Mouse (Mus musculus): ENCODE results near the gene Pin1.
"Not testable (repeated sequence)": the region's sequence is repeated elsewhere in the genome, so short reads cannot be mapped to it uniquely, and the experiment has no call there.

Pin1 gene

GRCm38 (mm10) chr9:20662325-20662724 lies 10.4 kb downstream of the Pin1 start:
- DNase-seq (ENCODE audit: low spot score in 2 of 2) = no peak

DNA sequence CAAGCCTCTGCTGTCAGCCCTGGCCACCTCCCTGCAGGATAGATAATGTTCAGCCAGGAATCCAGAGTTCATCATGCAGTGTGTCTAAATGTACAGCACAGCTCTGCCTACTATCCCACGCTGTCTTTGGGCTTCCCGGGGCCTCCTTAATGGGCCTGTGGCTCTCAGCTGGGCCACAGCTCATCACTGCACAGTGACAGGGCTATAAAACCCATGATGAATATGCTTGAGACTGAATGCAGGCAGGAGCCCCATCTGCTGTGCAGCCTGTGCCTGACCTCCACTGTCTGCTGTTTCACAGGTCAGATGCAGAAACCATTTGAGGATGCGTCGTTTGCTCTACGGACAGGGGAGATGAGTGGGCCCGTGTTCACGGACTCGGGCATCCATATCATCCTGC lies 11.0 kb downstream of the Pin1 start:
- no peak for DNase-seq (ENCODE audit: low spot score in 2 of 2)

DNA sequence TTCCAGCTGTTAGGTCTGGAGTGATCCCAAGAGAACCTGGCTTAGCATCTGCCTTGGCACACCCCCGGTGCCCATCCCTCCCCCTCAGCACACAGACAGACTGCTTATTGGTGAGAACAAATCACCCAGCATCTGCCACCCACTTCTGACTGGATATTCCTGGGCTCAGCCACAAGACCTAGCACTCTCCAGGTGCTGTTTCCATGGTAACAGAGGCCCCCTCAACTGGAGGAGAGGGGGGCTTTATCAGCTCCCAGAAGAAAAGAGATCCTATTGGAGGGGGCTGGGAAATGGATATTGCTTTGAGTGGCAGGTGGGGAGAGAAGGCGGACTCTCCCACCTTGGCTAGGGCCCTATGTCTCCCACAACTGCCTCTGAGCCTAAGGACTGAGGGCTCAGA lies 12.1 kb downstream of the Pin1 start:
- peak; percentile 80 to 84 for DNase-seq (ENCODE audit: low spot score in 2 of 2)

DNA sequence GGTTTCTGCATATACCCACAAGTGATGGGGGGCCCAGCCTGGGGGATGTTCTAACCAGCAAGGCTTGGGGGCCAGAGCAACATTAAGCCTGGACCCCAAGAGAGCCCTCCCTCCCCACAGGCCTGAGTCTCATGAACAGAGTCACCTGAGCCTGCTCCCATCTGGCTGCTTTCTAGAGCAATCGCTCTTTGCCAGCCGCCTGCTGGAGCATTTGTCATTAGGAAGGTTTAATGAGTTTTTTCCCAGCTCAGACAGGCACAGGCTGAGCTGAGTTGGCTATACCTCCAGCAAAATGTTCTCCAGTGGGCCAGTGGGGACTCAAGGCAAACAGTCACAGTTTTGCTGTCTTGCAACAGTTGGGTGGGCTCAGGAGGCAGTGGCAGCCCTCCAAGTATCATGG lies 12.5 kb downstream of the Pin1 start:
- no peak for DNase-seq (ENCODE audit: low spot score in 2 of 2)

DNA sequence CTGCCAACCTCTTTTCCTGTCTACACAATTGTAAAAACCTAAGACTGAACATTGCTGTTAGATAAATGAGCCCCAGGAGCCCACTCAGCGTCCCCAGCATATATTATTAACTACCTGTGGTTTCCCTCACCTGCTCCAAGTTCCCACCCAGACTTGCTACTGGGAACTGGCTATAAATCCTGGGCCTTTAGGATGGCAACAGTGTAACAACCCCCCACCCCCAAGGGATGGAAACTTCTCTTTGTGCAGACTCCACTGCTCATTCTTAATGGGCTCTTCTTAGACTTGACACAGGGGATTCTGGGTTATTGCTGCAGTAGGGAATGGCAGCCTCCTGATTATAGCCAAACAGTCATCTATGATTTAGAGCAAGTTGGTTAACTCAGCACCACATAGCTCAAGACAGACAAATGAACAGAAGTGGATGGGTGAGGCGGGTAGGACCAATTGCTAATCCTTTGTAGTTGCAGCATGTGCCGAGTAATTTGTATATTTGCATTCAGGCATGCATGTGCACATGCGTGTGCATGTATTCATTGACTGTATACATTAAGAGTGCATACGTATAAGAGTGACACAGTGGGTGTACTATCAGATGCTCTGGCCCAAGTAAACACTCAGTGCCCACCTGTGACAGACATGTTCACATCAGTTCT lies 13.2 kb downstream of the Pin1 start:
- no peak for DNase-seq (ENCODE audit: low spot score in 2 of 2)

- DNase-seq (ENCODE audit: low spot score in 2 of 2) = no peak
These were observed 14.0 kb downstream of the Pin1 start for GRCm38 (mm10) chr9:20665925-20666324.

GRCm38 (mm10) chr9:20666510-20667034 lies 14.7 kb downstream of the Pin1 start:
- no peak for DNase-seq (ENCODE audit: low spot score in 2 of 2)

DNA sequence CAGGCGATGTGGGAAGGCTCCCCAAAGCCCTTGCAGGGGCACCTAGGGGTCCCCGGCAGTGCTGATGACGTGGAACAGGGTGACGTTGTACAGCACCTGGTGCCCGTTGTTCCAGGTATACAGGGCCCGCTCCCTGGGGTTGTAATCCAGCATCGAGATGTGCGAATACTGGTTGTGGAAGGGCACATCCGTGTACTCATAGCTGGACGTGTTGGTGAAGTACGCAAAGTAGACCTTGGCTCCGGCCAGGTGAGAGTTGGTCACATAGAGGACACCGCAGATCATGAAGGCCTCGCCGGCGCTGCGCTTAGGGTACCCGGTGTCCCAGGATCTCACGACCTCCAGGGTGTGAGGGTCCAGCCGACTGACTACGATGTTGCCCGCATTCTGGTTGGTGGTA lies 16.2 kb downstream of the Pin1 start:
- DNase-seq (ENCODE audit: low spot score in 2 of 2) = no peak

DNA sequence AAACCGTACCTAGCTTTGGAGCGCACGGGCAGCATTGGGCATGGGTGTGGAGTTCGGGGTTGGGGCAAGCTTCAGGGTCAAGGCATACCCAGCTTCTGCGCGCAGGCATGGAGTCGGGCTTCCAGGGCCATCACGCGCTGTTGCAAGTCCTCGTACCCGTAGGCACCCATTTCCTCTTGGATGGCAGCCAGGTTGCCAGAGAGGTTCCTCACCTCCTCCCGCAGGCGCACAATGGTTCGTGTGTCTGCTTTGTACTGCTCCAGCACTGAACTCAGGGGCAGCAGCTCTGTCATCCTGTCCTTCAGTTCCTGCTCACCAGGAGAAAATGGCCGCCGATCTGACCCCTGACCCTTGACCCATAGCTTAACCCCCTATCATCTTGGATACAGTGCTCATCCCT lies 20.2 kb downstream of the Pin1 start:
- no peak for DNase-seq (ENCODE audit: low spot score in 2 of 2)

- DNase-seq (ENCODE audit: low spot score in 2 of 2) = no peak
These were observed 26.0 kb downstream of the Pin1 start for GRCm38 (mm10) chr9:20677892-20678291.

GRCm38 (mm10) chr9:20680378-20680958 lies 28.6 kb downstream of the Pin1 start:
- no peak for DNase-seq (ENCODE audit: low spot score in 2 of 2)

DNA sequence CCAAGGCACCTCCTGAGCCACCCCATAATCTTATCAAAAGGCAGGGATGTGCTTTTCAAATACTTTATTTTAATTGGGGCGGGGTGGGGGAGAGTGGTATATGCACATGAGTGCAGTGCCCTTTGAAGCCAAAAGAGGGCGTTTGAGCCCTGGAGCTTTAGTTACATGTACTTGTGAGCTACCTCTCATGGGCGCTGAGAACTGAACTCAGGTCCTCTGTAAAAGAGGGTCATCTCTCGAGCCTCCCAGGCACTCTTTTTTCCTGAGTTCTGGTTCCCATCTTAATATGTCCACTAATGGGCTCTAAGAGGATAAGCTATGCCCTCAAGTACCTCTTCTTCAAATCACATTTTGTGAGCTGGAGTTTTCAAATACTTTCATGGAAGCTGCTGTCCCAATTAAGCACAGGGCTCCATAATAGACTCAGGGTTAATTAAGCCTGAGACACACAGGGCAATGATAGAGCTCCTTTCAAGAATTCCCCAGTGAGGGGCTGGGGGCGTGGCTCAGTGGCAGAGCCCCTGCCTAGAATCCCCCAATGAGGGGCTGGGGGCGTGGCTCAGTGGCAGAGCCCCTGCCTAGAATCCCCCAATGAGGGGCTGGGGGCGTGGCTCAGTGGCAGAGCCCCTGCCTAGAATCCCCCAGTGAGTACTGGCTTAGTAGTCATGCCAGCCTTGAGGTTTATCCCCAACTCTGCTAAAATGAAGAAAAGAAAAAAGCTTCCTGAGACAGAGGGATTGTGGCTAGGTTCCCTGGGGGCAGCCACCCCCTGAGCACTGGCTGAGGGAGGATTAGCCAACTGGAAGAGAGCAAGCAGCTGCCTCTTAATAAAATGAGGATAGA lies 29.9 kb downstream of the Pin1 start:
- no peak for DNase-seq (ENCODE audit: low spot score in 2 of 2)

GRCm38 (mm10) chr9:20682389-20682722 lies 30.5 kb downstream of the Pin1 start:
- no peak for DNase-seq (ENCODE audit: low spot score in 2 of 2)

DNA sequence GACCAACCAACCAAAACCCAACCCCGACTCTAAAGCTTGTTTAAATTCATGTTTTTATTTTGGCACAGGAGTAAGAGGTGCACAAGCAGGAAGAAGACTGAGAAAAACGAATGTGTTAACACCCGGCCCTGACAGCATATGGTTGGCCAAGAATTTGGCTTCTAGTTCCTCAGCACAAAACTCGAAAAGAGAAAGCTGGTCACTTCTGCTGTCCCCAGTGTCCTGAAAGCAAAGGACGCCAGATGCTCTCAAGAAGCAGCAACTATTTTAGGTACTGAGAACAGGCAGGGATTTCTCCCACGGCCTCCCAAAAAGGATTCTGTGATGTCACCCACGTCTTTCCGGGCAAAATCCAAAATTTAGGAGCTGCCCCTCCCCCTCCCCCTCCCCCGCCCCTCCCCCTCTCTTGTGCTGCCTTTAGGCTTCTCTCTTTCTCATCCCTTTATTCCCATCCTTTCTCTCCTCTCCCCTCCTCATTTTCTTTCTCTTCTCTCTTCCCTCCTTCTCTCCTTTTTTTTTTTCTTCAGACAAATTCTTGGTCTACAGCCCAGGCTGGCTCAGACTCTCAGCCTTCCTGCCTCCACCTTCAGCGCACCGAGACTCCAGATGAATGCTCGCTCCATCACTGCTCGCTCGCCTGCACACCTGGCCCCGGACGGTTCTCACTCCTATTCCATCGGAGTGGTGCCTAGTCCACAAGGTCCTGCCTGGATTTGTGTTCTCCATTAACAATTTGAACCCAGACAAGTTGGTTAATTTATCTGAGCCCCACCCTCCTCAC lies 33.4 kb downstream of the Pin1 start:
- peak; percentile 67 to 87 for DNase-seq (ENCODE audit: low spot score in 2 of 2)

- DNase-seq (ENCODE audit: low spot score in 2 of 2) = no peak
These were observed 37.5 kb downstream of the Pin1 start for GRCm38 (mm10) chr9:20689403-20689802.

DNA sequence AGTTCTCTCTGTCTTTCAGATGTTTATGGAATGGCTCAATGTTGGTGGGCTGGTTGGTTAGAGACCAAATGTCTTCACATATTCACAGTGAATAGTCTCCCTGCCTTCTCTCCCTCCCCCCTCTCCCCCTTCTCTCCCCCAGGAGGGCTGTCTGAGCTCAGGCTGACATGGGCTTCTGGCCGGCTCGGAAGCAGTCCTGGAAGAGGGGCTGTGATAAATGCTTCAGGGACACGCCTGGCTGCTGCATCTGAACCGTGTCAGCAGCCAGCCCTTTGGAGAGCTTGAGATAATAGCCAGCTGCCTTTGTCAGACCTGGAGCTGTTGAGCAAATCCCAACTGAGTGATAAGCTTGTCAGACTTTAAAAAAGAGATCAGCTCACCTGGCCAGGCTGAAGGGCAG lies 38.0 kb downstream of the Pin1 start:
- no peak for DNase-seq (ENCODE audit: low spot score in 2 of 2)

GRCm38 (mm10) chr9:20690449-20690848 lies 38.6 kb downstream of the Pin1 start:
- not testable (repeated sequence) for DNase-seq (ENCODE audit: low spot score in 2 of 2)

DNA sequence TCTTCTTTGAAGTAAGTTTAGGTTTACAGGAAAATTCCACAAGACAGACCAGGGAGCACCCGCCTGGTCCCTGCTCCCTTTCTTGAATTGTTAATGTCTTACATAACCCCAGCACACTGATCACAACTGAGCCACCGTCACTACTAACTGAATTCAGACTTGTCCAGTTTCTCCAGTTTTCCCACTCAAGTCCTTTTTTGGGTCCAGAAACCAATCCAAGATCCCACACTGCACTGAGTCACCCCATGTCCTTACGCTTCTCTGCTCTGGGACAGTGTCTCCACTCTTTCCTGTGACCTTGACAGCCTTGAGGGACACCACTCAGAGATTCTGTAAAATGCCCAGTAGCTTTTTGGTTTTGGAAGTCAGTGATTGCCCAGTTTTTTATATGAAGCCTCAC lies 41.0 kb downstream of the Pin1 start:
- no peak for DNase-seq (ENCODE audit: low spot score in 2 of 2)

- no peak for DNase-seq (ENCODE audit: low spot score in 2 of 2)
These were observed 42.9 kb downstream of the Pin1 start for GRCm38 (mm10) chr9:20694721-20695235.

DNA sequence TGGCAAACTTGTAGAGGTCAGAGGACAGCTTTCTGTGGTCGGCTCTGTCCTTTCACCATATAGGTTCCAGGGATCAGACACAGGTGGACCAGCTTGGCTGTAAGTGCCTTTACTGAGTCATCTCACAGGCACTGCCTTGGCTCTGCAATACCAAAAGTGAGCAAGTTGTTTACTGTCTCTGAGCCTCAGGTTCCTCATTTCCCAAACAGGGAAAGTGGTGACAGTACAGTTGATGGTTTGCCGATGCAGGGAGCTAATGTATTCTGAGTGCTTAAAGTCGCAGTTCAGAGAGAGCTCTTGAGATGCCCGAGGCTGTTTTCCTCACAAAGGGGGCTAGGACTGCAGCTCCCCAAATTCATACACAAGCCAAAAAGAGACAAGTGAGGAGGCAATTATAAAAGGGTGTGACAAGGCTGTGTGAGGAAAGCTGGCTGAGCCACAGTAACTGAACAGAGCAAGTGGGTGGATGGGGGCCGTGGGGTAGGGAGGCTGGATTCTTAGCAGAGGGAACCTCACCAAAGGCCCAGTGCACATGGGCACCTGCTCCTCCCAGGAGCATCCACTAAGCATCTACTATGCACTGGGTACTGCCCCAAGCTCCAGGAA lies 44.3 kb downstream of the Pin1 start:
- no peak for DNase-seq (ENCODE audit: low spot score in 2 of 2)

DNA sequence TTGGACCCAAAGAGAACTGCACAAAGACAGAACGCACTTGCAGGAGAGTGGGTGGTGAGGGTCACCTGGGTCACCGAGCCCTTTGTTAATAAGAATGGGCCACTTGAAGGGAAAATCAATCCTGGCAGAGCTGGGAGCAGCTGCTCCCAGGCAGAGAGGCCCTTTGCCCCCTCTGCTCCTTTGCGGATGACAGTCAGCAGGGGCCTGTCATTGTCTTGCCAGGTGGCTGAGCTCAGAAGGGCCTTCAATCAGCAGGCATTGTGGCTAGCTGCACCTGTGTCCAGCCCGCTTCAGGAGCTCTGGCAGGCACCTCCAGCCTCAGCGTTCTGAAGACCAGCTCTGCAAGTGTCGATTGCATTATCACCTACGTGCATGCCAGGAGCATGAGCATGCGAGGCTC lies 45.6 kb downstream of the Pin1 start:
- DNase-seq (ENCODE audit: low spot score in 2 of 2) = no peak
